Mouse (Mus musculus): ENCODE results near the gene Sesn2. TPM values are rescaled to one million over a fixed set of nuclear protein-coding genes. Genes with fewer than 3 reads are reported as not detected.
A peak's percentile ranks its signal among the peaks of the same experiment; 100 is the strongest.
"Not testable (repeated sequence)": the region's sequence is repeated elsewhere in the genome, so short reads cannot be mapped to it uniquely, and the experiment has no call there.

The Sesn2 gene
- total RNA-seq (2021): 10 to 100 TPM; 11.6 to 26.0 TPM
- long read RNA-seq, experiment 1, transcript Sesn2-201 (10 exons, 3,475 nt): major isoform, 6 of 16 reads
- long read RNA-seq, experiment 1, partial matches to known transcripts: 3 of 16 reads
- long read RNA-seq, experiment 1, other reads (novel, unspliced or antisense): 7 of 16 reads
- long read RNA-seq, experiment 2, partial matches to known transcripts: 1 of 2 reads
- long read RNA-seq, experiment 2, other reads (novel, unspliced or antisense): 0 of 2 reads

GRCm38 (mm10) chr4:132510352-132510798, at the start of gene Sesn2:
Sesn2 (minus strand) TSS chr4:132510501.
- DNase-seq: peak; percentile 99

DNA sequence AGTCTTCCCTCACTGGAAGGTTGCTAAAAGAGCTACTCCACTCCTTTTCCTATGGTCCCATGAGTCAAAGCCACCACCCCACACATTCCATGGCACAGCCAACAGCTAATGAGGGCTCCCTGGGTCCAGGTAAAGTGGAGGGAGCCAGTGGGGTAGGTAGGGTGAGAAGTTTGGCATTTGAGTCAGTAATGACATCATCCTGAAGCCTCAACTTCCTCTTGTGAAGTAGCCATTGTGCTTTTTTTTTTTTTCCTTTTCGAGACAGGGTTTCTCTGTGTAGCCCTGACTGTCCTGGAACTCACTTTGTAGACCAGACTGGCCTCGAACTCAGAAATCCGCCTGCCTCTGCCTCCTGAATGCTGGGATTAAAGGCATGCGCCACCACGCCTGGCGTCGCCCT, 45.2 kb upstream of the Sesn2 start:
- not testable (repeated sequence) for DNase-seq

GRCm38 (mm10) chr4:132554653-132555052, 44.4 kb upstream of the Sesn2 start:
- no peak for DNase-seq

- DNase-seq: no peak
Measured at GRCm38 (mm10) chr4:132554221-132554620, 43.9 kb upstream of the Sesn2 start.

GRCm38 (mm10) chr4:132545851-132546250, 35.5 kb upstream of the Sesn2 start:
- DNase-seq: peak; percentile 82

GRCm38 (mm10) chr4:132542724-132543123, 32.4 kb upstream of the Sesn2 start:
- no peak for DNase-seq

DNA sequence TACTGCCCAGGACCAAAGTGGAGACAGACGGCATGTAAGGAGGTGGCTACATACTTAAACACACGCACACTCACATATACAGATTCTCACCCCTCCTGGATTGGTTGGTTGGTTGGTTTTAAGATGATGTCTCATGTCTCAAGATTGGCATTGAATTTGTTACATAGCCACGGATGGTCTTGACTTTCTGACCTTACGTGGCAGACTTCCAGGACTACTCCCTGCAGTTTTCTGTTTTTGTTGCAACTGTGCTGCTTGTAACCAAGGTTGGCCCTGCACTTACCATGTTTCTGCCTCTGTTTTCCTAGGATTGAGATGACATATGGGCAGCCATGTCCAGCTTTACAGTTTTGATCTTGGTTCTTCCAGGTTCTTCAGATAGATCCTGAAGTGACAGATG, 31.1 kb upstream of the Sesn2 start:
- DNase-seq: peak; percentile 44

DNA sequence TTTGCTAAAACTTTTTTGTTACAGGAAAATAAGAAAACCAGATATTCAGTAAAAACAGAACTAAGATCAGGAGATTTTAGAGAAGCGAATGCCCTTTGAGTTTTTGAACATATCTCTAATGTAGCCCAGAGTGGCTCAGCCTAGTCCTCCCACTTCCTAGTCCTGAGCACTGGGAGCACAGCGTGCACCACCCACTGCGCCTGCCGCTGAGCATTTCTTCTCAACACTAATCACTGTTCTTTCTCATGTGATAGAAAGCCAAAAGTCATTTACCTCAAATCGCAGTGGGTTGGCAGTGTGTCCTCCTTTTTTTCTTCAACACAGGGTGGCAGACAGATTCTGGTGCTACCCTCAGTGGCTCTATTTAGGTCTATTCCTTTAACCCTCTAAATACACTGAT, 29.2 kb upstream of the Sesn2 start:
- DNase-seq: no peak

- DNase-seq: peak; percentile 97
Measured at GRCm38 (mm10) chr4:132535406-132536121, 25.3 kb upstream of the Sesn2 start, which contains the start of gene Dnajc8. Dnajc8 (plus strand) TSS chr4:132535550.

- DNase-seq: peak; percentile 93
Measured at GRCm38 (mm10) chr4:132532981-132533916, 22.9 kb upstream of the Sesn2 start, which contains the start of gene Atpif1. Atpif1 (minus strand) TSS chr4:132533659.

GRCm38 (mm10) chr4:132532496-132532895, 22.2 kb upstream of the Sesn2 start:
- peak; percentile 40 for DNase-seq

GRCm38 (mm10) chr4:132530033-132530804, 19.9 kb upstream of the Sesn2 start:
- no peak for DNase-seq

DNA sequence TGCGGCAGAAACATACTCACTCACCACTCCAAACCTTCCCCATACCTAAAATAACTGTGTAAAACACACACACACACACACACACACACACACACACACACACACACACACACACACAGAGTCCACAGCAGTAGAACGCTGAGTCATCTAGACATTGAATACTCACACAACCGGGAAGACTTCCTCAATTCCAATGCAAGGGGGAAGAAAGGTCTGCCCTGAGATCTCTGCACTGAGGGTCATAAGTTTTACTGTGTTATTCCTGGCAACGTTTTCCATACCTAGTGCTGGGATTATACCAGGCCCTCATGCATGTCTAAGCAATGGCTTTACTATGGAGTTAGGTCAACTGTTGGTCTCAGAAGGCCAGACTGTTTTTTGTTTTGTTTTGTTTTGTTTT, 19.0 kb upstream of the Sesn2 start:
- no peak for DNase-seq

- no peak for DNase-seq
Measured at GRCm38 (mm10) chr4:132527917-132528522, 17.7 kb upstream of the Sesn2 start.

DNA sequence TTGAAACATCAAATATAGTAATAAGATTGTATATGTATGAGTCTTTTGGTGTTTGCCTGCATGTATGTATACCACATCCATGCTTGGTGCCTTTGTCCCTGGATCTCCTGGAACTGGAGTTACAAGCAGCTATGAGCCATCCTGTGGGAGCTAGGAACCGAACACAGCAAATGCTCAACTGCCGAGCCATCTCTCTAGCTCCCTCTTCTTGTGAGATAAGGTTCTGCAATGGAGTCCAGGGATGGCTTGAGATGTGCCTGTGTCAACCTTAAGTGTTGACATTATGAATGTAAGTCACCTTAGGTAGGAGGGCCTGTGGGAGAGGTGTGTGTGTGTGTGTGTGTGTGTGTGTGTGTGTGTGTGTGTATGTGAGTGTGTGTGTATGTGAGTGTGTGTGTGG, 16.4 kb upstream of the Sesn2 start:
- DNase-seq: no peak

DNA sequence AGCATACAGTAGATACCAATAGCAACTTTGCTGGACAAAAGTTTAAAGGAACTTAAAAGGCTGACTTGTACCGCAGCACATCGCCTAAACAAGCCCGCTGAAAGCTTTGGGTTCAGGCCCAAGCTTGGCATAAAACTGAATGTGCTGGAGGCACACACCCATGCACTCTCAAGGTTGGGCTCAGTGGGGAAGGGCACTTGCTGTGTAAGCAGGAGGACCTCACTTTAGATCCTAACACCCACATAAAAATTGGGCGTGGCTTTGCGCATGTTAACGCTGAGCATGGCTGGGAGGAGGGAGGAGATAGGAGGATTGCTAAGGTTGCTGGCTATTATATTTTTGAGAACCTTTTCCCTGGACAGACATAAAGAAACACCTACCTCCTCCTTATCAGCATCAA, 14.5 kb upstream of the Sesn2 start:
- DNase-seq: no peak

GRCm38 (mm10) chr4:132524321-132524741, 14.0 kb upstream of the Sesn2 start:
- no peak for DNase-seq

GRCm38 (mm10) chr4:132519188-132519587, 8.9 kb upstream of the Sesn2 start:
- no peak for DNase-seq

DNA sequence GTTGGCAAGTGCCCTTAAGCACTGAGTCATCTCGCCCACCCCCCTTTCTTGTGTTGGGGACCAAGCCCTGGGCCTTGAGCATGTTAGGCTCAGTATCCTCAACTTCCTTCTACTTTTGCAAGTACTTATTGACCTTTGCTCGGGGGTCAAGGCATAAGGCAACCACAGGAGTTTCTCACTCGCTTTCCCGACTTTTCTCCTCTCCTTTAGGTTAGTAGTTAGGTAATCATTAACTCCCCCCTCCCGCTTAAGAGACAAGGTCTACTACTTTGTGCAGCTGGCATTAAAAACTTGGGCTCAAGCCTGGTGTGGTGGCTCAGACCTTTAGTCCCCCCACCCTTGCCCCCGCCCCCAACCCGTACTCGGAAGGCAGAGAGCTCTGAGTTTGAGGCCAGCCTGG, 7.8 kb upstream of the Sesn2 start:
- DNase-seq: no peak

GRCm38 (mm10) chr4:132515369-132516155, 5.3 kb upstream of the Sesn2 start:
- peak; percentile 93 for DNase-seq

Data from adrenal gland, postnatal 10 days (tissue).